Mouse (Mus musculus) cerebellum, postnatal 14 days (tissue): Measurements from ENCODE around the gene Mc1r.
"Not testable (repeated sequence)": the region's sequence is repeated elsewhere in the genome, so short reads cannot be mapped to it uniquely, and the experiment has no call there.

Experiments
- DNase-seq, 2 experiments: peaks; one replicate each; pipeline ENCODE4 v3.0.0; 2021; ENCODE audit warnings: mixed read lengths in 2 of 2

Mc1r gene

DNA sequence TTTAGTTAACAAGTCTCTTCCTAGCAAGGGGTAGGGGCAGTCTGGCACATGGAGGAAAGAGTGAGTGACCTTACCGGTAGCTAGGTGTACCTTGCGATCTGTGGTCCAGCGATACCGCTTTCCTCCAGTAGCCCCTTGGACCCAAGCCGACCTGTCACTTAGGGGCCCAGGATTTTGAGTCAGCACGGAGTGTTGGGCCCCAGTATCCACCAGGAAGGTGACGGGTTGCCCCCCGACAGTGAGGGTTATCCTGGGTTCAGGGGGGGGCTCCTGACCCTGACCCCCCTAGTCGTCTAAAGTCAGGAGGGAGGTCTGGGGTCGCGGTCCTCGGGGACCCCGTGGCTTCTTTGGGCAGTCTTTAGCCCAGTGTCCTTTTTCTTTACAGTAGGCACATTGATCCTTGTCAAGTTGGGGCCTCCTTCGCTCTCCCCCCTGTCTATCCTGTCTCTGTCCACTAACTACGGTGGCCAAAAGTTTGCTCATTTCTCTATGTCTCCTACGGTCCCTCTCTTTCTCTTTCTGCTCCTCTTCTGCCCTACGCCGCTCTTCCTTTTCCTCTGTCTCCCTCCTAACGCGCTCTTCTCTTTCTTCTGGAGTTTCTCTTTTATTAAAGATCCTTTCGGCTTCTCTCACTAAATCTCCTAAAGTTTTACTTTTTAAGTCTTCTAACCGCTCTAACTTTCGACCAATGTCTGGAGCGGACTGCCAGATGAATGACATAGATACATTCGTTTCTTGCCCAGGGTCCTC is 24.9 kb downstream of the Mc1r start:
- DNase-seq: no peak

DNA sequence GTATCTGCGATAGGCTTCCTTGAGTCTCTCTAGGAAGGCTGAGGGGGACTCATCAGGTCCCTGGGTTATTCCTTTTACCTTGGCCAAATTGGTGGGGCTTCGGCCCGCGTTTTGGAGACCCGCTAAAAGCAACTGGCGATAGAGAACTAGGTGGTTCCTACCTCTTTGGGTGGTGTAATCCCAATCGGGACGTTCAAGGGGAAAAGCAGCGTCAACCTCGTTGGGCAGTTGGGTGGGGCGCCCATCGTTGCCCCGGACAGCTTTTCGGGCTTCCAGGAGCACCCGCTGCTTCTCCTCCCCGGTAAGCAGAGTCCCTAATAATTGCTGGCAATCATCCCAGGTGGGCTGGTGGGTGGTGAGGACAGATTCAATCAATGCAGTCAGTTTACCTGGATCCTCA is 25.5 kb downstream of the Mc1r start:
- no peak for DNase-seq

DNA sequence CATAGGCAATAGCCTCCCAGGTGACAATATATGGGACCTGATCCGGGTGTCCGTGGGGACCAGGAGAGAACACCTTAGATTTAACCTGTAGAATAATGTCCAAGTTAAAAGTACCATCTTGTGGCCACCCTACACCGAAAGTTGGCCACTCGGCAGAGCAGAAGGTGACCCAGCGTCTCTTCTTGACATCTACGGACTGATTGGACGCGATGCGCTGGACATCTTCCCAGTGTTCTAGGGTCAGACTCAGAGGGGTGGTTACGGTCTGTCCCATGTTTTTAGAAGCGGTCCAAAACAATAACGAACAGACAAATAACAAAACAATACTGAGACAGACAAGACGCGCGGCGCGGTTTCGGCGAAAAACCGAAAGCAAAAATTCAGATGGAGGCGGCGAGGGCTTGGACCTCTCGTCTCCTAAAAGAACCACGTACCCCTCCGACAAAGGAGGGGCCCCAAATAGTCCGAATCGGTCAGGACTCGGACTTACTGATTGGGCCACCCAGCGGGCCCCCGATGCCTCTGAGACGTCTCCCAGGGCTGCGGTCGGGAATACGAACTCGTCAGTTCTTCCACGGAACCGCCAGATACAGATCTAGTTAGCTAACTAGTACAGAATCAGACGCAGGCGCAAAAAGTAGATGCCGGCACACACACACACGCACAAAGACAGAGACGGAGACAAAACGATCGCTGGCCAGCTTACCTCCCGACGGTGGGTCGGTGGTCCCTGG is 26.5 kb downstream of the Mc1r start:
- DNase-seq: not testable (repeated sequence)

DNA sequence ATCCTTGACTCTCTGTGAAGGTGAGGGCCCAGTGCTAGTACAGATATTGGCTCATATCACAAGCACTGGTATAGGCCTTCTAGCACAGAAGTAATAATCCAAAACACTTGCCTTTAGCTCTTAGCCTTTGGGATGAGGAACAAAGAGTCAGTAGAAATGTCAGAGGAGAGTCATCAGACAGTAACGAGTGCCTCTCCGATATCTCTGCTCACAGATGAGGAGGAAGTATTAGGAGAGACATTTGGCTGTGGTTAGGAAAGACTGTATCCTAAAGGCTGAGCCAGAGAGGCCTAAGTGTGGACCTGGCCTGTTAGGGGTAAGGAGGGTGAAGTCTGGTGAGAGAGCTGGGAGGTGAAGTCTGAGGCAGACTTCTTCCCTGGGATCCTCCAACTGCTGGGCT is 34.9 kb downstream of the Mc1r start:
- DNase-seq: no peak

DNA sequence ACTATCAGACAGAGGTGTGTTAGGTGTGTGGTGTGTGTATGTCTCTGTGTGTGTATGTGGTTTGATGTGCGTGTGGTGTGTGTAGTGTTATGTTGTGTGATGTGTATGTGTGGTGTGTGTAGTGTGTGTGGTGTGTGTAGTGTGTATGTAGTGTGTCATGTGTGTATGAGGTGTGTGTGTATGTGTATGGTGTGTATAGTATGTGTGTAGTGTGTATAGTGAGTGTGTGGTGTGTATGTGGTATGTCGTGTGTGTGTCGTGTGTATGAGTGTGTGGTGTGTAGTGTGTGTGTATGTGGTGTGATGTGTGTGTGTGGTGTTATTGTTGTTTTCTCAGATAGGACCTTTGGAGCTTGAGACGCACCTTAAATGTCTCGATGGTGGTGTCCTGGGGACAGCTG is 35.4 kb downstream of the Mc1r start:
- DNase-seq: no peak

DNA sequence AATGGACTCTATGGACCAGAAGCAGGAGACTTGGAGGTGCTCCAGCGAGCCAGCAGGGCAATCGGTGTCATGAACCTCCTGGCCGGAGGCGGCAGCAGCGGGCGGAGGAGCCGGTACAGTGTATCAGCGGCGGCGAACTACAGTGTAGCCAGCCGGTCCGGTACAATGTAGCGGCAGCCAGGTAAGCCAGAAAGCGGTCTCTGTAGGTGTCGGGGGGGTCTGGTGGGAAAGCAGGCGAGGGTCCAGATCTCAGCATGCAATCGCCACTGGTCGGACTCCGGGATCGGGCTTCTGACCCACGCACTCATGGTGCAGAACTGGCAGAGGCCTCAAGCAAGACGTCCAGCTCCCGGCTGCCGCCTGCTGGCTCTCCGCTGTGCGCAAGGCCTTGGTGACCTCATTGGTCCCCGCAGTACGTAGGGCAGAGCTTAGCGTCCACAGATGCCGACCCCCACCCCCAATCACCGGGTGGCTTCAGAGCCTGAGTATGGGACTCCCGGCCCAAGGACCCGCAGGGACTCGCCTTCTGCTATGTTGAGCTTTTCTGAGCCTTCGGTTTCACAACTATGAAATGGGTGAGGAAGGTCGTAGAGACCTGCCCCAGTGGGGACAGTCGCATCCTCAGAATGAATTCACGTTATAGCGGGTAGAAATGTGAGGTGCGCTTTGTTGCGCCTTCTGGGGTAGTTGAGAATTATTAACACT is 36.1 kb downstream of the Mc1r start:
- peak; percentile 99 for DNase-seq

DNA sequence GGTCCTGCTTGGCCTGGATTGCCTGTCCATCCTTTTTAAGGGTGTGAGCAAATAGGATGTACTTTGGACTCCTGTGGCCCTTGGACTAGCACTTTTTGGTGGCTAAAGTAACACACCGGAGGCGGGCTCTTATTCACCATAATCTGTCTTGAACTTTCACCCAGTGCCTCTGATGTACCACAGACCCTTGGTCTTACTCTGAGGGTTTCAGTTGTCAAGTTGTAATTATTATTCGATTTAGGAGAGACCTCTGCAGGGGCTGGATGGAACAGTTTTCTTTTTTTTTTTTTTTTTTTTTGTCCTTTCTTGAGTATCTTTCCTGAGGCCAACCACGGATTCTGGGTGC is 36.6 kb downstream of the Mc1r start:
- DNase-seq: no peak

DNA sequence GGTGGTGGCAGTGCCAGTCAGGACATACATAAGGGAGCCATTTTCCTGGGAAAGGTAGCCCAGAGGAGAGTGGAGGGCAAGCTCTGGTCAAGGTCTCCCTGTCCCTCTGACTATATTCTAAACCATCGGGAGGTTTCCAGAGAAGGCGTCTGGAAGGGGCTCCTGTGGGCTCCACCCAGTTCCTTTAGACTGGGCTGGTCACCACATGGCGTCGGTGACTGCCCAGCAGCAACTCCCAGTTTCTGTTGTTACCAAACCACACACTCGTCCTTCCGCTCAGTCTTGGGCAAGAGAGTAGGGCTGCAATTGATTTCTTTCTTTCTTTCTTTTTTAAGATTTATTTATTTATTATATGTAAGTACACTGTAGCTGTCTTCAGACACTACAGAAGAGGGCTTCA is 37.2 kb downstream of the Mc1r start:
- no peak for DNase-seq

DNA sequence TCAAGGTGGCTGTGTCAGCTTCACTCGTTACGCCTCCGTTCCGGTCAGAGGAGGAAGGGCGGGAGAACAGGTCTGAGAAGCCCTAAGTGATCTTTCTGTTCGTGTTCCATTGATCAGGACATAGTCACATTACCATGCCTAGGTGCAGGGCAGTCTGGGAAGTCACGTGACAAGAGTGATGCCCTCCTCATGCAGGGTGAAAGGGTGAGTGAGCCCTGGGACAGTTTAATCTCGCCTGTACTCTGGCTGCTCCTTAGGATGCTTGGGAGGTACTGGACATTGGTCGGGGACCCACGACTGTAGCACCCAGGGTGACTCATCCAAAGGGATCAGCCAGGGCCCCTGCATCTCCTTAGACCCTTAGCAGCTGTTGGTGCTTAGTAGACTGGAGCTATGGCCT is 39.1 kb downstream of the Mc1r start:
- DNase-seq: no peak

DNA sequence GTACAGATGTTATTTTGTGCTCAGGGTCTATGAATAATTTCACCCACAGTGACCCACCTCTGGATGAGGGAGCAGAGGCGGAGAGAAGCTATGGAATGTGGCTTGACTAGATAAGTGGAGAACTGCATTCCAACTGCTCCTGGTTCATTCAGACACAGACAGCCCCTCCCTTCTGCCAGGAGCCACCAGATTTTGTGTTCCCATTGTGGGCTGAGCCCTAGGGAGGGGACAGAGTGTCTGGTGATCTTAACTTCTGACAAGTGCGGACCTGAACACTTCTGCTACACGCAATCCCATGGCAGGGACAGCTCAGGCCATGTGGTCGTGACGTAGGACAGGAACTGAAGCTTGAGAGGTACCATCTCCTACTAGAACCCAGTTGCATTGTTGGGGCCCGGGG is 39.9 kb downstream of the Mc1r start:
- DNase-seq: no peak

DNA sequence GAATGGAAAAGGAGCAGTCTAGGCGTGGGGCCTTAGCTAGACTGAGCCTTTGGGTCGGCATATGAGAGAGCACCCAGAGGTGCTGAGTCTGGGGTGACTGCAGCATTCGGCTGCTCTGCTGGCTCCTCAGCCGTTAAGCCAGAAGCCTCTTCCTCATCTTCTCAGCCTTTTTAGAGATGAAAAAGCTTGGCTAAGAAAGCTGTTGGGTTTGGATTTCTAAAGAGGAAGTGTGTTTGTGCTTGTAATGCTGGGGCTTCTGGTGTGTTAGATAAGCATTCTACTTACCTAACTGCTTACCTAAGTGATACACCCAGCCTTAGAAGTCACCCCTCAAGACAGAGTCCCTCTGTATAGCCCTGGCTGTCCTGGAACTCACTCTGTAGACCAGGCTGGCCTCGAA is 43.9 kb downstream of the Mc1r start:
- DNase-seq: no peak

DNA sequence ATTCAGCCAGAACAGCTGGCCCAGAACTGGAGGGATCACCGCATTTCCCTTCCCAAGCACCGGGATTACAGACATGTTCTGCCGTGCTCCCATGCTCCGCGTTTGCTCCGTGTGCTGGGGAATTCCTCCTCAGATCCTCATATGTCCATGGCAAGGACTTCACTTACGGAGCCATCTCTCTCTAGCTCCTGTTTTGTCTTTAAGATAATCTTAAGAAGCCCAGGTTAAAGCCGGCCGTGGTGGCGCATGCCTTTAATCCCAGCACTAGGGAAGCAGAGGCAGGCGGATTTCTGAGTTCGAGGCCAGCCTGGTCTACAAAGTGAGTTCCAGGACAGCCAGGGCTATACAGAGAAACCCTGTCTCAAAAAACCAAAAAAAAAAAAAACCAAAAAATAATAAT is 44.8 kb downstream of the Mc1r start:
- DNase-seq: not testable (repeated sequence)

DNA sequence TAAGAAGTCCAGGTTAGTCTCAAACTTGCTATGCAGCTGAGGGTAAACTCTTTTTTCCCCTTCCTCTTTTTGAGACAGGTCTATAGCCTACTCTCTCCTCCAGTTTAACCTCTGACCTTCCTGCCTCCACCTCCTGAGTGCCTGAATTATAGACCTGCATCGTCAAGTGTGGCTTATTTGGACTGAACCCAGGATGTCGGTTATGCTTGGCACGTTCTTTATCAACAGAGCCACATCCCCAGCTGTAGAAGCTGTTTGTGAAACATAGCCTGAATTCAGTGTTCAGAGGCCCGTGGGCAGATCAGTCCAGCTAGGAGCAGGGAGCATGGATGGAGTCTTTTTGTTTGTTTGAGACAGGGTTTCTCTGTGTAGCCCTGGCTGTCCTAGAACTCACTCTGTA is 45.2 kb downstream of the Mc1r start:
- no peak for DNase-seq

DNA sequence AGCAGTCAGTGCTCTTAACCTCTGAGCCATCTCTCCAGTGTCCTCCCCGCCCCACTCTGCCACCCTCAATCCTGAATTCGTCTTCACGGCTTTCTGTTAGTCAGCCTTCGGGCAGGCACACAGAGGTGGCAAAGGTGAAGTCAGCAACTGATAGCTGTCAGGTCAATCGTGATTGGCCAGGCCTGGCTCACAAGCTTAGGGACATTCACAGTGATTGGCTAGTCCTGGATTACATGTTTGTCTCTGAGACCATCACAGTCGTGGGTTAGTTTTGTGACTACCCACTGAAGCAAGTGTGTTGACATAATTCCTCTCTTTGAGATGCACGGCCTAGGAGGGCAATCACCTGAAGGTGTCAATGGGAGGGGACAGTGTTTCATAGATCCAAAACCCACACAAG is 46.4 kb downstream of the Mc1r start:
- no peak for DNase-seq

DNA sequence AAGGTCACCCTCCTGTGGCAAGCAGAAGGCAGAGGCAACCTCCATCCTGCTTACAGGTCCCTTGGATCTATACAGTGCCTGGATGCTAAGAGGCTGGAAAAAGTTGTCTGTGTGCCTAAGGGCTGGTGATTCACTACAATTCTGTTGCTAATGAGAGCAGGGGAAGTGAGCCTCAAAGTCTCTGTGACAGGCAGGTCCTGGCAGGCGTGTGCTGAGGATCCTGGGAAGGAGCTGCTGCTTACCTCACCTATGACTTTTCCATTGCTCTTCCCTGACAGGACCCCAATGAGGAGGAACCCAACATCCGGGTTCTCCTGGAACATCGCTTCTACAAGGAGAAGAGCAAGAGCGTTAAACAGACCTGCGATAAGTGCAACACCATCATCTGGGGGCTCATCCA is 47.0 kb downstream of the Mc1r start:
- no peak for DNase-seq

DNA sequence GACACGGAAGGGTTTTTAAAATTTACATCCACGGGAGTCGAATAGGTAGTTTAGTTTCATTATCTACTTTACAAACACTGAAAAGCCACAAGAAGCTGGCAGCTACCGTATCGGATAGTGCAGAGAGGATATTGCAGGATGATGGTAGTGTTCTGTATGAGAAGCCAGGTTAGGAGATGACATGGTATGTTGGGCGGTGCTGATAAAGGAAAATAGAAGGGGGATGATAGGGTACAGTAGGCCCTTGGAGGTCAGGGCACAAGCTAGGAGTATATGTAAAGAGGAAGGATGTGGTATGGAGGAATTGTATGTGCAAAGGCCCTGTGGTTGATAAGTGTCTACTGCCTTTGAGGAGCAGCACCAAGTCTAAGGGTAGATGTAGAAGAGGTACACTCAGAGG is 47.7 kb downstream of the Mc1r start:
- no peak for DNase-seq
